Mouse (Mus musculus) G1E (cell line): ENCODE data around the gene Dda1.

Experiments used
- CTCF ChIP-seq: IDR thresholded peaks from 2 replicates; pipeline ENCODE4 v1.5.1; 2012; ENCODE audit warnings: low read depth, low read length, inconsistent platforms, mixed read lengths
- GATA1 ChIP-seq: IDR thresholded peaks from 2 replicates; pipeline ENCODE4 v1.6.1; 2012; ENCODE audit warnings: borderline replicate concordance, low read length, inconsistent platforms, mixed read lengths
- GATA2 ChIP-seq: IDR thresholded peaks from 2 replicates; pipeline ENCODE4 v1.6.1; 2012; ENCODE audit warnings: low read depth, low read length, inconsistent platforms, borderline replicate concordance
- POLR2AphosphoS5 ChIP-seq: IDR thresholded peaks from 2 replicates; pipeline ENCODE4 v1.6.1; 2012; ENCODE audit warnings: low read depth, low read length, inconsistent platforms; ENCODE audit not compliant: insufficient replicate concordance
- TAL1 ChIP-seq: conservative IDR thresholded peaks from 2 replicates; pipeline ENCODE4 v1.6.1; 2012; ENCODE audit warnings: low read depth, low read length, inconsistent platforms, mixed read lengths

DNA sequence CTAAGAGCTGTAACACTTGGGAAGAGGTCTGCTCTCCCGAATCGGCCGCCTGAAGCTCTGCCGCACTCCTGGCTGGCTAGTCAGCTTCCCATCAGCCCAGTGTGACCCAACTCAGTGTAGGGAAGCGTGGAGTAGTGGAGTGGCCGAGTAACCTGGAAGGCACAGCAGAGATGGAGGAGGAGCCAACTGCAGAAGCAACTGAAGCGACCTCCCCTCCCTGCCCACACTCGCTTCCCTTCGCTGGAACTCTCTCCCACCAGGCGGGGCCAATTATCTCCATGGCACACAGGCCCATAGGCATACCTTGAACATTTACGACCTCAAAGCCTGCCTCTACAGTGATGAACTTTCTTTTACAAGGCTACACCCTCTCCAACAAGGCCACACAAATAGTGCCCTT is 17.2 kb upstream of the Dda1 start:
- TF ChIP-seq CTCF = no peak
- TF ChIP-seq GATA1 = no peak
- TF ChIP-seq POLR2AphosphoS5 = no peak
- no peak for TF ChIP-seq TAL1
- TF ChIP-seq GATA2 = no peak
